Mouse (Mus musculus): Measurements from ENCODE around the gene Lce6a. TPM values are rescaled to one million over a fixed set of nuclear protein-coding genes. Genes with fewer than 3 reads are reported as not detected.

The Lce6a gene
- total RNA-seq, 4 experiments from 2014 or later: not detected

Other genes starting within 250 kb of the Lce6a start
- gene Sprr2h, start 236.0 kb downstream of the Lce6a start, total RNA-seq (2022): not detected
- gene Sprr2i, start 213.7 kb downstream of the Lce6a start, total RNA-seq (2022): not detected
- gene Sprr2j-ps, start 203.6 kb downstream of the Lce6a start, total RNA-seq (2022): not detected
- 1 to 10 TPM; 2.6 to 7.5 (median 4.1) TPM for gene Gm9774, start 192.2 kb downstream of the Lce6a start, total RNA-seq (2022)
- not detected for gene Sprr2k, start 189.1 kb downstream of the Lce6a start, total RNA-seq (2022)
- gene Sprr1b, start 182.9 kb downstream of the Lce6a start, total RNA-seq (2022): not detected
- gene Sprr3, start 162.9 kb downstream of the Lce6a start, total RNA-seq (2022): not detected
- not detected for gene Sprr1a, start 135.8 kb downstream of the Lce6a start, total RNA-seq (2022)
- not detected for gene Sprr4, start 121.2 kb downstream of the Lce6a start, total RNA-seq (2022)
- not detected for gene 2310046K23Rik, start 87.1 kb downstream of the Lce6a start, total RNA-seq (2022)
- gene Ivl, start 47.9 kb downstream of the Lce6a start, total RNA-seq (2022): not detected
- not detected for gene Smcp, start 32.7 kb downstream of the Lce6a start, total RNA-seq (2022)
- gene 2210017I01Rik, start 14.2 kb downstream of the Lce6a start, total RNA-seq (2022): not detected
- gene Lce1a1, start 26.6 kb upstream of the Lce6a start, total RNA-seq (2022): not detected
- not detected for gene Lce1b, start 35.3 kb upstream of the Lce6a start, total RNA-seq (2022)
- gene Lce1a2, start 48.7 kb upstream of the Lce6a start, total RNA-seq (2022): not detected
- gene Lce1c, start 57.6 kb upstream of the Lce6a start, total RNA-seq (2022): not detected
- gene Lce1d, start 65.5 kb upstream of the Lce6a start, total RNA-seq (2022): not detected
- not detected for gene Lce1e, start 87.4 kb upstream of the Lce6a start, total RNA-seq (2022)
- gene Lce1f, start 98.7 kb upstream of the Lce6a start, total RNA-seq (2022): not detected
- not detected for gene Gm38119, start 117.4 kb upstream of the Lce6a start, total RNA-seq (2022)
- not detected for gene Lce1g, start 130.7 kb upstream of the Lce6a start, total RNA-seq (2022)
- not detected for gene Lce1h, start 143.4 kb upstream of the Lce6a start, total RNA-seq (2022)
- gene Lce1i, start 157.2 kb upstream of the Lce6a start, total RNA-seq (2022): not detected
- not detected for gene Lce1j, start 168.9 kb upstream of the Lce6a start, total RNA-seq (2022)
- gene Lce1k, start 186.2 kb upstream of the Lce6a start, total RNA-seq (2022): not detected
- gene Kprp, start 205.6 kb upstream of the Lce6a start, total RNA-seq (2022): not detected
- gene Lce1l, start 229.6 kb upstream of the Lce6a start, total RNA-seq (2022): not detected
- not detected for gene 2310050C09Rik, start 248.6 kb upstream of the Lce6a start, total RNA-seq (2022)

Measured in adrenal gland, adult 8-10 months (tissue).